Mouse (Mus musculus) adrenal gland, postnatal 25 days (tissue): ENCODE results near the gene Gm12394. TPM values are rescaled to one million over a fixed set of nuclear protein-coding genes. Genes with fewer than 3 reads are reported as not detected.
"Not testable (repeated sequence)": the region's sequence is repeated elsewhere in the genome, so short reads cannot be mapped to it uniquely, and the experiment has no call there.

Experiments used
- DNase-seq: peaks from one replicate; pipeline ENCODE4 v3.0.0; 2021; ENCODE audit warnings: mixed read lengths
- long read RNA-seq: library from polyadenylated mRNA; stranded (forward); transcript quantifications from one replicate; pipeline ENCODE4 v2.0.0, GENCODE M21; 2021
- total RNA-seq: library from RNA; stranded (reverse); gene quantifications from 2 replicates; pipeline ENCODE4 v1.2.3, GENCODE M21; 2021

The Gm12394 gene
- 0.18 TPM in 1 of 2 replicates, not detected in the other for total RNA-seq
- long read RNA-seq, result 0 reads

- not testable (repeated sequence) for DNase-seq
Measured at GRCm38 (mm10) chr4:42856671-42857070, at the start of gene Gm12394. Gm12394 (minus strand) TSS chr4:42856771.

GRCm38 (mm10) chr4:42904966-42905365, 48.4 kb upstream of the Gm12394 start:
- DNase-seq, result no peak

- DNase-seq, result no peak
Measured at GRCm38 (mm10) chr4:42904523-42904922, 48.0 kb upstream of the Gm12394 start.

- DNase-seq, result no peak
Measured at GRCm38 (mm10) chr4:42903942-42904341, 47.4 kb upstream of the Gm12394 start.

- no peak for DNase-seq
Measured at GRCm38 (mm10) chr4:42902730-42903129, 46.2 kb upstream of the Gm12394 start.

GRCm38 (mm10) chr4:42902174-42902573, 45.6 kb upstream of the Gm12394 start:
- peak; percentile 6 for DNase-seq

- no peak for DNase-seq
Measured at GRCm38 (mm10) chr4:42900878-42901277, 44.3 kb upstream of the Gm12394 start.

GRCm38 (mm10) chr4:42898914-42899313, 42.3 kb upstream of the Gm12394 start:
- DNase-seq, result no peak

GRCm38 (mm10) chr4:42895118-42895517, 38.5 kb upstream of the Gm12394 start:
- no peak for DNase-seq

- no peak for DNase-seq
Measured at GRCm38 (mm10) chr4:42891176-42891575, 34.6 kb upstream of the Gm12394 start.

- no peak for DNase-seq
Measured at GRCm38 (mm10) chr4:42888806-42889205, 32.2 kb upstream of the Gm12394 start.

- DNase-seq, result no peak
Measured at GRCm38 (mm10) chr4:42886926-42887325, 30.4 kb upstream of the Gm12394 start.

- DNase-seq, result no peak
Measured at GRCm38 (mm10) chr4:42880677-42880948, 24.0 kb upstream of the Gm12394 start.

GRCm38 (mm10) chr4:42879829-42880676, 23.5 kb upstream of the Gm12394 start:
- no peak for DNase-seq

- DNase-seq, result no peak
Measured at GRCm38 (mm10) chr4:42877657-42878056, 21.1 kb upstream of the Gm12394 start.

GRCm38 (mm10) chr4:42876586-42877291, 20.2 kb upstream of the Gm12394 start:
- DNase-seq, result peak; percentile 11

GRCm38 (mm10) chr4:42874134-42874533, 17.6 kb upstream of the Gm12394 start, which contains the start of gene Fam205c:
Fam205c (minus strand) TSS chr4:42874234.
- DNase-seq, result no peak

- no peak for DNase-seq
Measured at GRCm38 (mm10) chr4:42872746-42873435, 16.3 kb upstream of the Gm12394 start.

- no peak for DNase-seq
Measured at GRCm38 (mm10) chr4:42872151-42872550, 15.6 kb upstream of the Gm12394 start.

- no peak for DNase-seq
Measured at GRCm38 (mm10) chr4:42870748-42871147, 14.2 kb upstream of the Gm12394 start.

GRCm38 (mm10) chr4:42868193-42868592, 11.6 kb upstream of the Gm12394 start:
- no peak for DNase-seq

GRCm38 (mm10) chr4:42867390-42867789, 10.8 kb upstream of the Gm12394 start:
- no peak for DNase-seq

- not testable (repeated sequence) for DNase-seq
Measured at GRCm38 (mm10) chr4:42863487-42863886, 6.9 kb upstream of the Gm12394 start.
